Mouse (Mus musculus) megakaryocyte-erythroid progenitor cell, adult 5-6 weeks (primary cell): ENCODE measurements around the gene Olig3. TPM values are rescaled to one million over a fixed set of nuclear protein-coding genes. Genes with fewer than 3 reads are reported as not detected.
A peak's percentile ranks its signal among the peaks of the same experiment; 100 is the strongest.
"Not testable (repeated sequence)": the region's sequence is repeated elsewhere in the genome, so short reads cannot be mapped to it uniquely, and the experiment has no call there.

Experiments used
- ATAC-seq: replicated peaks from 2 replicates; pipeline ENCODE4 v1.8.0; 2016; ENCODE audit warnings: mild to moderate bottlenecking, inconsistent platforms; ENCODE audit not compliant: severe bottlenecking, poor library complexity, low FRiP score, low TSS enrichment
- total RNA-seq, 2 experiments: library from RNA; stranded (forward) in 1 of 2; stranded (reverse) in 1 of 2; fragments of 200-1000, 215-1000 nt in 1 of 2; fragments of >200 nt in 1 of 2; fragmentation: Nextera tagmentation in 1 of 2; gene quantifications; 2 replicates each; pipeline ENCODE4 v1.2.3; 2014 to 2017

Gene Olig3
- total RNA-seq, 2 experiments from 2014 or later, result not detected

DNA sequence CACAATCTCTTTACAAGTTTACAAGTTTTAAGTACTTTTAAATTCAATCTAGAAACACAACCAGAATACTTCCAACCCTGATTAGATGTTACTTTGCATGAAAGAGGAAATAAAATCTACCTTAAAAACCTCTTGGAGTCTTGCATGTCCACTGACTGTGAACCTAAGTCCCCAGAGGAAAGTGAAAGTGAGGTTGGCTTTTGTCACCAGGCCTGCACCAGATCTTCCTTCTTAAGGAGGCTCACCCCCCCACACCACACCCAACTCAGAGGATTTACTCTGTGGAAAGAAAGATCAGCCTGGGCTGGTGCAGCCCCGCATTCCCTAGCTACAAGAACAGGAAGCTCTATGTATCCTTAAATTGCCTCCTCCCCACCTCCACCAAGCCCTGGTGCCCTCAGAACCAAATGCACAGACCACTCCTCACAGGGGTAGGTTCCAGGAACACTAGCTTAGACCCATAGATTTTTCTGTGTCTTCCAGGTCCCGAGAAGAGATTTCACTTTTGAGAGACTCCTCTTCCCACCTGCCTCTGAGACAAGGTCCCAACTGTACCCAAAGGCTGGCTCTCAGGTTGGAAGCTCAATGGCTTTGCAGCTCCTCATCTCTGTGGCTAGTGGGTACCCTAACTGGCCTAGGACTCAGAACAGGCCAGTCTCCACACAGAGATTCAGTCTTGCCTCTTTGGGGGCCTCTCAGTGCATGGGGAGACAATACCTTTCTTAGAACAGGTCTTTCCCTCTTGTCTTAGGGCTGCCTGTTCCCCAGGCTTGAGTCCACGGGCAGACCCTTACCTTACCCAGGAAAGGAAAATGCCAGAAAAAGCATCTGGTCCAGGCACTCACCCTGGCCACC, 4.3 kb downstream of the Olig3 start:
- no peak for ATAC-seq

DNA sequence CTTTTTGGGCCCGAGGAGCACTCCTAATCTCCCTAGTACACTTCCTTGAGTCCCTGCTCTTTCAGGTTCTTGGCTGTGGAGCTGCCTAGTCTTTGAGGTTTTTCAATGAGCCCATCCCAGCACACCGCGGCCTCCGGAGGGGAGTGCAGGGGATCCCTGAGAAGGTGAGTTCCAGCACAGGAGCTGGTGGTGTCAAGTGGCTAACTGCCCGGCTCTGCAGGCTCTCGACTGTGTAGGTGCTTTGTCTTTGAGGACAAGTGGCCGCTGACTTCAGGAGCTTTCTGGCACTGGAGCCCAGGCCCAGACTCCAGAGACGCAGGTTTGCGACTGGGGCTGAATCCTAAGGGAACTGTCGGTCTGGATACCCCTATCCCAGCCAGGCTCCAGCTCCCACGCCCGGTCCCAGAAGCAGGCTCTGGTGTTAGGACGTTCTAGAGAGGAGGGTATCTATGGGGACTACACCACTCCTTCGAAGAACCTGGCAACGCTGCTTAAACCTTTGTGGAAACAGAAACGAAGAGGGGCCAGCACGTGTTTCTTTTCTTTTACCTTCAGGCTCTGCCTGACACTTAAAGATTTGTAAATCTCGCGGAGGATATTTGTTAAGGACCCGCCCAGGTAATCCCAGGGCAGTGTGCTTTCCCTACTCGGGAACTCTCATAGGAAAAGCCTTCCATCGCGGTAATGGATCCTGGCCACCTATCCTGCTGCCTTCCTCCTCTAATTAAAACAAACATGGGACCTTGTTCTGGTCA, 5.4 kb downstream of the Olig3 start:
- ATAC-seq, result no peak

DNA sequence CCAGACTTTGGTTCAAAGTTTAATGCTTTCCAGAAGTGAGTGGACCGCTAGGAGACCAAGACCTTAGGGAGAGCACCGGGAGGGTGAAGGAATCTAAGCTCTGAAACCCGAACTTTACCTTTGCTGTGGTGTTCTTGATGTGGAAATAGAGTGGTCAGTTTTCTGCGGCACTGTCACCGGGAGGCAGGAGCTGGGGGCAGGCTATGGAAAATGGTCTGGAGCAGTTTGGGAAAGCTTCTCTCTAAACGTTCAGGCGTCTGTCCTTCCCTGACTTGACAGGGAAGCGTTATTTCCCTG, 5.9 kb downstream of the Olig3 start:
- no peak for ATAC-seq

DNA sequence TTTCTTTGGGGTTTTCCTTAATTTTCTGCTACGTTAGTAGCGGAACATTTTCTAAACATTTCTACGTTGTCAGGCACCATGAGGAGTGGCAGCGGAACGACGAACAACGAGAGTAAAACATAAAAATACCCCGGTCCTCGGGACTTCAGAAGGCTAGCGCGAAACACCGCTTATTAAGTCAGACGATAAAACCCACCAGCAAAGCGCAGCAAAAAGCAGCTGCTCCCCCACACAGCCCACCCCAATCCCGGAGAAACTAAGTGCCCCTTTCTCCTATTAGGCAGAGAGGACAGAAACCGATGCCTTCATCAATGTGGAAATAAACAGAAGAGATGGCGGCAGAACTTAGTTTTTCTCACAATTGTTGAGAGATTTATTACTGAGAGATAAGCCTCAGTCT, 6.5 kb downstream of the Olig3 start:
- ATAC-seq, result no peak

DNA sequence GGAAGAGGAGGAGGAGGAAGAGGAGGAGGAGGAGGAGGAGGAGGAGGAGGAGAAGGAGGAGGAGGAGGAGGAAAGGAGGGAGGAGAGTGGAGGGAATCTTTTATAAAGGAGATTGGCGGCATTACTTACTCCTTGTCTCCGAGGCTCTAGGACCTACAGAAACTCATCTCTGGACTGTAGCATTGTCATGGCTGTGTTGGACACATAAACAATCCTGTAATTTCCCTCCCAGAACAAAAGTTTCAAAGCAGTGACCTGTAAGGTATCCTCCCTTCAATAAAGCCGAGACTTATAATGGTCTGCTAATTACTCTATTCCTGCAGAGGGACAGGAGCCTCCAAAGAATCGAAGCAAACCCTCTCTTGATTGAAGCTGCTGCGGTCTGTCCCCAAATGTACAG, 7.0 kb downstream of the Olig3 start:
- no peak for ATAC-seq

DNA sequence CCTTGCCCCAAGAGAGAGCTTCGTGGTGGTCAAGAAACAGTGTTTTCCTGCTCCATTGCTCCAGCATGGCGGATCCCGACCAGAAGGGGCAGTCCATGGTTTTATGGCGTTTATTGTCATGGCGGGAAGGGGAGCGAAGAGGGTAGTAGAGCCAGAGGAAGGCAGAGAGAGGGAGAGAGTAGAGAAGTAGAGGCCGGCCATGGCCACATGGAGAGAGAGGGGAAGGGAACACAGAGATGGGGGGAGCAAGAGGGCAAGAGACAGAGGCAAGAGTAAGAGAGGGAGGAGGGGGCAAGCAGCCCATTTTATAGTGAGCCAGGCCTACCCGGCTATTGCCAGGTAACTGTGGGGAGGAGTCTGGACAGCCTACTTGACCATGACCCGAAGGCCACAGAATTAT, 12.8 kb downstream of the Olig3 start:
- ATAC-seq, result no peak

DNA sequence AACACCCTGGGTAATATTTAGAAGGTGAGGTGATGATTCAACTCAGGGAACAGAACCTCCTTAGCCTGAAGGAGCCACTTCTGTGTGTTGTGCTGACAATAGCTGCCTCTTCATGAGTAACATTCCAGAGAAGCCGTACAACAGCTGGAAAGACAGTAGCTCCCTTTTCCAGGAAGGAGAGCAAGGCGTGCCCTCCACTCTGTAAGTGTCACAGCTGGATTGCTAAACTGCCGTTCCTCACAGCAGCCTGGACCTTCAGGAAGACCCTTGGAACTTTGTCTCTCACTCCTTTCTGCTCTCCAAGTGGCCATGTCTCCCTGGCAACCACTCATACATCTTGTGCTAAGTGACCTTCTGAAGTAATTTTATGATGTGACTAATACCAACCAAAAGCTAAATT, 13.8 kb downstream of the Olig3 start:
- no peak for ATAC-seq

DNA sequence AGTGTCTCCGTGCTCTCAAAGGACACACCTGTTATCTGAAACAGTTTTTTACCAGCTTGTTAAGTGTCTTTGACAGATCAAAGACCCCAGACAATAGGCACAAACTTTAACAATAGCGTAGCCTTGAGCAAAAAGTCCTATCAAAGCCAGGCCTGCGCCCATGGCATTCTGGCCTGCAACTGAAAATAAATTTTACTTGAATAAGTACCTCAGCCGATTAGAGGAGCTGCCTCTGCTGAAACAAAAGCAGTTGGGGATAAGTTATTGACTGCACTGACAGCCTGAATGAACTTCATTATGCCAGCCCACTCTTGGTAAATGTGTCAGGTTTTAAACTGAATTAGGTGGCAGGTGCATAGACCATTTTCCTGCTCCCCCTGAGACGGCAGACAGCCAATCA, 15.9 kb downstream of the Olig3 start:
- ATAC-seq, result no peak

DNA sequence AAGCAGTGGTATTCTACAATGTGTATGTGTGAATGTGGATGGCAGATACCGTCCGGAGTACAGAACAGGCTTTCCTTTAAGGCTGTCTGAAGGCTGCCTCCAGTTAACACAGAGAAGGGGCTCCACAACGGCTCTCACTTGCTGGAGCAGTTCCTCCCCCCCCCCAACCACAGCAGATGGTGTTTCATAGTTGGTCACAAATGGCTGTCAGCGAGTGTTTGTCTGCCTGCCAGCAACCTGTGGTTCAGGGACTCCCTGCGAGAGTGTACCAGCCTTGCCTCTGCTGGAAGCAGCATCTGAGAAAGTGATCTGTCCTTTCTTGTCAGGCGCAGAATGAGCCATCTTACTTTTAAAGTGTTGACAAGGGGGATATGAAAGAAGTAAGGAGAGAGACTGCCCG, 17.5 kb downstream of the Olig3 start:
- ATAC-seq, result no peak

DNA sequence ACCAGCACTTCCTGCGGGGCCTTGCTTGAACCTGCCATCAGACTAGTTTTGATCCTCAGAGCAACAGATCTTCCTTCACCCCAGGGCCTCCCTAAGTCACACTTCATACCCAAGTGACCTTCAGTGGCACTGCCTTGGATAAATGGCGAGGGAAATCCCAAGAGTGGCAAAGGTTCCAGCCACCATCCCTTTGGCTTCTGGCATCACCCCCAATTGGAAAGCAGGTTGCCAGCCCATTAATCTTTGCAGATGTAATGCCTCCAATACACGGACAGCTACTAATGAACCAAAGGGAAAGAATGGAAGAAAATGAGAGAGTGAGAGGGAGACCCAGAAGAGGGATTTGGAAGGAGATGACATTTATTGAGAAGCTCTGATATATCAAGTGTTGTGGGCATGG, 18.0 kb downstream of the Olig3 start:
- no peak for ATAC-seq

DNA sequence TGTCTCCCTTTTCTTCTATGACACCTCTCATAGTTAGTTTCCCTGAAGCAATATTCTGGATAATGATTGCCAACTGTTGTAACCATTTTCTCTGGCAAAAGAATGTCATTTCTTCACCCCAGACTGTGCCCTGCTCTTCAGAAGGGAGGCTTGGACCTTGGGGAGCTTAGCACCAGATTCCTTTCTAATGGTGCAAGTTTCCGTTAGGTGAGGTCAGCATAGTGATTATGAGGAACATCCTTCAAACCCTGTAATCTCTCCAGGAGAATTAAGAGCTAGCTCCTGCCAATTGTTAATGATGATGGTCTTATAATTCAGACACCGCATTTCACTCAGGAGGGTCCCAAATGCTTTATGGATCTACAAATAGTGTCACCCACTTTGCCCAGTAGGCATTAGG, 19.5 kb downstream of the Olig3 start:
- ATAC-seq, result no peak

DNA sequence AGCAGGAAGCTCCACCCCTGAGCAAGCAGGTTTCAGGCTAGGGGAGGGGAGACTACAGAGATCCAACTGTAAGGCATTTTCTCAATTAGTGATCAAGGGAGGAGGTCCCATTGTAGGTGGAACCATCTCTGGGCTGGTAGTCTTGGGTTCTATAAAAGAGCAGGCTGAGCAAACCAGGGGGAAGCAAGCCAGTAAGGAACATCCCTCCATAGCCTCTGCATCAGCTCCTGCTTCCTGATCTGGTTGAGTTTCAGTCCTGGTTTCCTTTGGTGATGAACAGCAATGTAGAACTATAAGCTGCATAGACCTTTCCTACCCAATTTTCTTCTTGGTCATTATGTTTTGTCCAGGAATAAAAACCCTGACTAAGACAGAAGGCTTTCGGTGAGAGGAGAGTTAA, 24.6 kb downstream of the Olig3 start:
- ATAC-seq, result not testable (repeated sequence)

DNA sequence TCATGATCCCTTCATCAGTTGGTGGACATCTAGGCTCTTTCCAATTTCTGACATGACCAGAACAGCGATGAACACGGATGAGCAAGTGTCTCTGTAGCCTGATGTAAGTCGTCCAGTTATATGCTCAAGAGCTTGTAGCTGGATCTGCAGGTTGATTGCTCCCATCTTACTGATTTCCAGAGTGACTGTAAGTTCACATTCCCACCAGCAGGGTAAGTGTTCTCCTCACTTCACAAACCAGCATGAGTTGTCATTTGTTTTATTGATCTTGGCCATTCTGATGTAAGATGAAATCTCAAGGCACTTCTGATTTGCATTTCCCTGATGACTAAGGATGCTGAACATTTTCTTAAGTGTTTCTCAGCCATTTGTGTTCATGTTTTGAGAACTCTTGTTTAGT, 27.8 kb downstream of the Olig3 start:
- ATAC-seq, result no peak

DNA sequence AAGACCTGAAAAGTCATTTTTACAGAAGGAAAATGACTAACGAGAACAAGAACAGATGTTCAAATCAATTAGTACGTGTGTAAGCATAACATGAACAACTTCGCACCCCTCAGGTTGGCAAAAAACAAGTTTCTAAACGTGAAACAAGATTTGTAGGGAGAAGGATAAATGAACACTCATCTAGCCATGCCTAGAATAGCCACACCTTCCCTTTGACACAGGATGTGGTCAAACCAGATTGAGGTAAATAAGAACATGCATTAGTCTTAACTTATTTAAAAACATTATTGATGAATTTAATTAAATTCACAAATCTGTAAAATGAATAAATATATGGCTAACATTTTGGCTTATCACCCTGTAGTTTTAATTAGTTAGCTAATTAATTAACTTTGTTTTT, 35.5 kb downstream of the Olig3 start:
- no peak for ATAC-seq

DNA sequence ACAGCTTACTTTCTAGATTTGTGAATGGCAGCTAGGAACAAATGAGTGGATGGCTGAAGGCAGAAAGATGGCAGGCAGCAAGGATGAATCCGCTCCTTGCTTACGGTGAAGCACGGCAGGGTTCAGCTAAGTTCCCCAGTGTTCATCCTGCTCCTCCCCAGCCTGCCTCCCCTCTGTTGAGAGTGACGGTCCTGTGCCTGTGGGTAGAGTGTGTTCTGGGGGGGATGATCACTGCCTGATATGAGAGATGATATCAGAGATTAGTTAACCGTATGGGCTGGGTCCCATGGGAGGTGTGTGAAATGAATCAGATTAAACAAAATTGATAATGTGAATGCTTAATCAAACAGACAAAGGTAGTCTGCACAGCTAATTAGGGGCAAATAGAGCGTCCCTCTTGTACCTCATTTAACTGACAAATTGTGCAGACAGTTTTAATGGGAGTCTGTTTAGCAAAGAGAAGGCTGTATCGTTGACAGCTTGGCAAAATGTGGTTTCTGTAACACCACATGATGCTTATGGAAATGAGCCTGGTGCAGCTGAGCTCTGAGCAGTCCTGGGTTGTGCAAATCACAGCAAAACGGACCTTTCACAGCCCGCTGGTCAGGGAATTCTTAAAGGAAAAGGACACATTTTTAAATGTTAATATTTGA, 40.3 kb downstream of the Olig3 start:
- no peak for ATAC-seq

DNA sequence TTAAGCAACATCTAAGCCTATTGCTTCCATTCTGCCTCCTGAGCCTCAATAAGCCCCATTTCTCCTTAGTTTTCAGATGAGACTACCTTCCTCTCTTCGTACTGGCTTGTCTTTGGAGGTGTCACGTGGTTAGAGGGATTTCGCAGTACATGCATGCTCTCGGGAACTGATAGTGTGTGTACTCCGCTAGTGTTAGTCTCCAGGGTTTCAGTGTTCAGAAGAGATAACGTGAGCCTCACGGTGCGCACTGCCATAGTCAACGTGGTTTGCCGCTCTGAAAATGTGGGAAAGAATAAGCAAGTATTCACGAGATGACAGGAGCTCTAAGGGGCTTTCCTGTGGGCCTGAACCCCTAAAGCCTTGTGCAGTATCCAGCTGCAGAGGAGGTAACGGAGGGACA, 41.1 kb downstream of the Olig3 start:
- ATAC-seq, result peak; percentile 89

DNA sequence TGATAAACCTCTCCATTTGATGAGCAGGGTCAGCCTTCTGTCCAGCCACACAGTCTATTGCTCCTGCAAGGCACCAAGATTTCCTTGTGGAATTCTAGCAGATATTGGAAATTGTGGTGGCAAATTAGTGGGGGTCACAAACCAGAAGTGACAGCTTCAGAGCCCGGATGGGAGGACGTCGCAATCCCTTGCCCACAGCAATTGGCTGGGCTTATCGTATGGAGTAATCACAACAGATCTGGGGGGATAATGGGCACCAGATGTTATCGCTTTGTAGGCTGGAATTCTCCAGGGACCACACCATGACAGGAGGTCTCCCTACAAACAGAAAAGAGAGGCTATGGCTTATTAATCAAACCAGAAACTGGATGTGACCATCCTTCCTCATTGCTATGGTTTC, 44.8 kb downstream of the Olig3 start:
- no peak for ATAC-seq

DNA sequence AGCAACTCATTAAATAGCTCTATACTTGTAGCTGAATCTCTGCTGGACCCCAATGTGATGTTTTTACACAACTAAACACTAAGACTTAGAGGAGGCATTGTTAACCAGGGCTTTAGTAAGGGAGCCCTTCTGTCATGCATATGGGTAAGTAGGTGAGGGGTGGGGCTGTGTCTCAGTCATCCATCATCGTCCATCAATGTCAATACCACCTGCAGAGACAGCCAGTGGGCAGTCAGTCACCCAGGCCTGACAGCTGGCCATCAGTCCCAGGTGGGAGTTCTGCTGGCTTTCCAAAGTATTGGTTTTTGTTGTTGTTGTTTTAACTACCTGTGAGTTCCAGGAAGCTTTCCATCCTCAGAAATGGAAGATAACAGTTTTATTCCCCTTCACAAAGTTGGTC, 48.1 kb downstream of the Olig3 start:
- no peak for ATAC-seq

DNA sequence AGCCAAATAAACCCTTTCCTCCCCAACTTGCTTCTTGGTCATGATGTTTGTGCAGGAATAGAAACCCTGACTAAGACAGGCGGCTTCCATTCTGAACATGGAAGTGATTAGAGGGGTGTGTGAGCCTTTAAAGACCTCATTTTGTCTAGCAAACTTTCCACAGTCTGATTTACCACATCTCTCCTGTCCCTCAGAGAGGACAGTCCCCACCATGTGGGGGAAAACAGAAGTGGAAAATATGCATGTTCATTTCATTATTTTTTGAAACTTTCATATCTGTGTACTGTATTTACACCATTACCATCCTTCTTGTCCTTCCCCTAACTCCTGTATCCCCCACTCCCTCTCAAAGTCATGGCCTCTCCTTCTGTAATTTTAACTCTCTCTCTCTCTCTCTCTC, 49.6 kb downstream of the Olig3 start:
- ATAC-seq, result no peak

DNA sequence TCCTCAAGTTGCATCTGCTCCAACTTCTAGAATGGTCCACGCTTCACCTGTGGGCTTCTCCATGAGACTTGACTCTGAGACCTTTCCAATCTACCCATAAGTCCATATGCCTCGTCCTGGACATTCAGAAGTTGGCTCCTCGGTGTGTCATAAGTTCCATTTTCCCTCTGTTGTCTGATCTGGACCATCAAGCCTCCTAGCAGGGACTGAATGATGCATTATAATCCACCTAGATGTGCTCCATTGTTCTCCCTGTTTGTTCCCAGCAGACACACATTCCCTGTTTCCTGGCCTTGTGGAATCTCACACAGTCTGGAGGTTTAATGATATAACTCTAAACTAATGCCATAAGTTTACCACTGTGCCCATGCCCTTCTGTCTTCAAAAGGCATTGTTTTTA, 50.8 kb downstream of the Olig3 start:
- no peak for ATAC-seq
